Mouse (Mus musculus) right cerebral cortex, postnatal 25 days (tissue): ENCODE results near the gene Il1f6.
"Not testable (repeated sequence)": the region's sequence is repeated elsewhere in the genome, so short reads cannot be mapped to it uniquely, and the experiment has no call there.

ENCODE experiments used
- DNase-seq: peaks from one replicate; pipeline ENCODE4 v3.0.0; 2022

Il1f6 gene

DNA sequence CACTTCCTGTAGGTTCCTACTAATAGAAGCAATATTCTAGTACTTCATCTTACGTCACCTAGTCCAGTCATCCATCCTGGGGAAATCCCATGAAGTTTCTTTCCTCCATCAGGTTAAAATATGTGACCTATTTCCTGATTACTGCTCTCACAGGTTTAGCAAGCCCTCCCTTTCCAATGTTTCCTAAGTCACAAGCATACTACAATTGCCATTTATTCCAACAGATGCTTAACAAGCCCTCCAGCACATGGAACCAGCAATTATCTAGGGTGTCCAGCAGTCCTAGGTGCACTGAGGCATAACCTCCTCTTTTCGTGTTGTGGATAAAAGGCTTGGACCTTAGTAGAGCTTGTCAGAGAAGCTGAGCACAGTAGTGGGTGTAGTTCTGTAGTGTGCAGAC lies at the start of gene Il1f6:
Gene Il1f6 (plus strand): TSS at position 301 of the 400 bp plus-strand sequence.
- DNase-seq: no peak

GRCm38 (mm10) chr2:24181683-24182331 lies 33.4 kb upstream of the Il1f6 start:
- DNase-seq: peak; percentile 32

DNA sequence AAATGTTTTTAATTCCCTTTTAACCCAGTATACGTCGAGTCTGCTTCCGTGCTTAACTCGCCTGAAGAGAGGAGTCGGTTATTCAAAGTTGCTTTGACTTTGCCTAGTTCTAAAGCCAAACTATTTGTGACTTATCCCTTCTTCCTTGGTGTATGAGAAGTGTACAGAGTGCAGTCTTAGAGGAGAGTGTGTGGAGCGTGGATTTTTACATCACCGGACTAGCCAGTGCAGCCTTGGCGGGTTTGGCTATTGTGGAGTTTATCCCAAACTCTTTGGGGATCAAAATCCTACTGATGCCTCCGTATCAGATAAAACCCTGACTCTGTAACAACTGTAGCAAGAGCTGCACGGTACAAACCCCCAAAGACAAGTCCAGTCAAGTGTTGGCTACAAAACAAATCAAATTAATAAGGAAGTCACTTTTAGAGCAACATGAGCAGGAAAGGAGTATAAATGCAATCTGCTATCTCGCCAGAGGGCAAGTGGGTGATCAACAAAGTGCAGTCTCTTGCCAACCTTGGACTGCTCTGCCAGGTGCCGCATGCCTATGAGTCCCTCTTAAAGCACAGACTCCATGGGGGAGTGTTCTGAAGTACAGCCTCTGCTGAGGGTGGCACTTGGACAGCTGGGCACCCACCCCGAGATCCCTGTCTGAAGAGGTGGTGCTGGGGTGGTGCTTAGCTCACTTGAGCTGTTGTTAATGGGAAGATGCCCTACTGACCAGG lies 32.6 kb upstream of the Il1f6 start:
- not testable (repeated sequence) for DNase-seq

DNA sequence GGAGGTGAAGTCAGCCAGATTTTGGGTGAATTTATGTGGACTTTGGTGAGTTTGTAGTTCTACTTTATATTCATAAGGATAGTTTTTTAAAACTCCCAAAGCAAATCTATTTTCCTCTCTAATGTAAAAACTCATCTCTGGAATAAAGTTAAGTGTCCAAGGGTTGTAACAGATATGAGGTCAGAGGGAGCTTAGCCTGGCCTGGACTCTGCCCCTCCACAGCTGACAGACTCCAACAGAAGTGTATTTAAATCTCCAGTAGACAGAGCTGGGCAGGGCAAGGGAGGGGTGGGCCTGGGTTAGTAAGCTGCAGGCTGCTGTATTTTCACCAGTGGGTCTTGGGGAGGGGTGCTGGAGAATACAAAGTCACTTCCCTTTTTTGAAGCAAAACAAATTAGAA lies 31.1 kb upstream of the Il1f6 start:
- not testable (repeated sequence) for DNase-seq

DNA sequence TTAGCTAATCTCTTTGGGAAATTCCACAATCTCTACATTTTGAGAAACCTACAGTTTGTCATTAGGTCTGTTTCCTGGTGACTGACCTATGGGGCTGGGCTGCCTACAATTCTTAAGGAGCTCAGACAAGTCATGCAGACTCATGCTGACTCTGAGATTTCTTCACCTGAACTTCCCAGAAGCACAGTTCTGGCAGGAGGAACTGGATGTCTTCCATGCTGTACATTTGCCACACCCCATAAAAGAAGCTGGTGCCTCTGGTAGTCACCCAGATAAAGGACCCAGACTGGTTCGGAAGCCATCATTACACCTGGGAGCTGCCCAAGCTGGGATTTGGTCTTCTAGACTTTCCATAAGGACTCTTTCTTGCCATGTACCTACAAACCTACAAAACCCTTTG lies 29.0 kb upstream of the Il1f6 start, which contains the start of gene Il1f9:
Gene Il1f9 (plus strand): TSS at position 301 of the 400 bp plus-strand sequence.
- no peak for DNase-seq

DNA sequence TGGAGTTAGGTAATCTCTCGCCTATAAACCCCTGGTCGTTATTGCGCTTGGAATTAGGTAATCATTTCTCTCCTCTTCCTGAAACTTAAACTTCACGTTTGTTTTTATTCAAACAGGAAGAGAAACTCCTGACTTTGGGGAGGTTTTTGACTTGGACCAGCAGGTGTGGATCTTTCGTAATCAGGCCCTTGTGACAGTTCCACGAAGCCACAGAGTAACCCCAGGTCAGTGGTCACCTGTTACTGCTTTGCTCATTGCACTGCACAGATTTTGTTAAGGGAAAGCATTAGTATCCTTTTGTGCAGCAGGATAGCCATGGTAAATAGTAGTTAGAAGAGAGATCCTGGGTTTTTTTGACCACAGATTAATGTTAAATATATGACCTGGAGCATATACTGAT lies 27.6 kb upstream of the Il1f6 start:
- no peak for DNase-seq

- no peak for DNase-seq
Measured at GRCm38 (mm10) chr2:24188189-24188588, 27.0 kb upstream of the Il1f6 start.

DNA sequence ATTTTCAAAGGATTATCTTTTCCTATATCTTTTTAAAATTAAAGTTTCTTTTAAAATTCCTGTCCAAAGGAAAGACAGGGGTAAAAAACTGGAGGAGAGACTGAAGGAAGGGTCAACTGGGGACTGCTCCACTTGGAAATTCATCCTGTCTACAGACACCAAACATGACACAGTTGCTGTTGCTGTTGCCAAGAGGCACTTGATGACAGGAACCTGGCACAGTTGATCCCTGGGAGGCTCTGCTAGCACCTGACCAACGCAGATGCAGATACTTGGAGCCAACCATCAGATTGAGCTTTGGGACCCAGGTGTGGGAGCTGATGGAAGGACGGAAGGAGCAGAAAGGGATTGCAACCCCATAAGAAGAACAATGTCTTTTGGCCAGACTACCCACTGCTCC lies 12.0 kb downstream of the Il1f6 start:
- no peak for DNase-seq

GRCm38 (mm10) chr2:24267503-24267902 lies 52.3 kb downstream of the Il1f6 start:
- DNase-seq: no peak

- no peak for DNase-seq
Measured at GRCm38 (mm10) chr2:24273619-24274018, 58.4 kb downstream of the Il1f6 start.

DNA sequence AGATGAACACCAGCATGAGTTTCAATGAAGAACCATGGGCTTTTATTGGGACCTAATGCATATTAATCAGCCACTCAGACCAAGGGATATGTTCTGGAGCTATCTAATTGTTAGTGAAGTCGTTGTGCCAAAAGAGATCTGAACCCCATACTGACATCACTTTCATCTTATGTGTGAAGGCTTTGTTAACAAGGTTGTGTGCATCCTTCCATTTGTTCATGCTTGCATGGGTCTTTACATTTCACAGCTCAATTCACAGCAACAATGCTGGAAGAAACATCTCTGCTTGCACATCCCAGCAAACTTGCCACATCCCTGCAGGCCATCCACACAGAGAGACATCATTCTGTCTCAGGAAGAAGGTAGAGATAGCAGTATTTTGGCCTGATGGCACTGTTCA lies 59.9 kb downstream of the Il1f6 start:
- no peak for DNase-seq
